Mouse (Mus musculus) lung, postnatal 25 days (tissue): Measurements from ENCODE around the gene Ranbp3.

ENCODE experiments used
- DNase-seq: peaks from one replicate; pipeline ENCODE4 v3.0.0; 2022; ENCODE audit warnings: low spot score

Gene Ranbp3

GRCm38 (mm10) chr17:56727029-56727649 lies 54.0 kb downstream of the Ranbp3 start:
- no peak for DNase-seq

GRCm38 (mm10) chr17:56727659-56728058 lies 54.6 kb downstream of the Ranbp3 start:
- DNase-seq, result no peak

- no peak for DNase-seq
Measured at GRCm38 (mm10) chr17:56728117-56728516, 55.0 kb downstream of the Ranbp3 start.

DNA sequence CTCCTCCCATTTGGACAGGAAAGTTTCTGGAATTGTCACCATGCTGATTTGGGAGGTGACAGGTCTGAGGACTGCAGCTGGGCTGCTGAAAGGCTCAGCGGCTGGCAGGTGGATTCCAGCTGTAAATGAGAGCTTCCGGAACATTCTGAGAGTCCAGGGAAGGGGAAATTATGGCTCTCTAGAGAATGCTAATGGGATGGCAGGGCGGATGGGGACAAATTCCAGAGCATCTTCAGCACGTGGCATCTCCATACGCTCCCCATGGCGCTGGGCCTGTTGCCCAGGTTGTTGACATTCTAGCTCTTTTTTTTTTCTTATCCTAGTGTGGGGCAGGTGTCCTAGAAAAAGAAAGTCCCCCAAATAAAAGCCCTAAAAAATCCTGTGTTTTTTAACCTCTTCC lies 56.1 kb downstream of the Ranbp3 start:
- DNase-seq, result no peak

DNA sequence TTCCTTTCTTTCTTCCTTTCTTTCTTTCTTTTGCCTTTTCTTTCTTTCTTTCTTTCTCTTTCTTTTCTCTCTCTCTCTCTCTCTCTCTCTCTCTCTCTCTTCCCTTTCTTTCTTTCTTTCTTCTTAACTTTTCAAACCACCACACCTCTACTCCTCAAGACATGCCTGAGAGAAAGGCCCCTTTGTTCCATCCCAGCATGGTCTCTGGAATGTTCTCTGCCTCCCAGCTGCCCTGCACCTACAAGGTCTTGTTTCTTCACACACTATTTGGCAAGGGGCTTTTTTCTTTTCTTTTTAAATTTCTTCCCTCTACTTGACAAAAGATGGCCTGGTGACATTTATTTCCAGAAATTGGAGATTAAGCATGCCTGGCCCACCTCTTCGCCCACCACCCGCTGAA lies 56.6 kb downstream of the Ranbp3 start:
- DNase-seq, result no peak

DNA sequence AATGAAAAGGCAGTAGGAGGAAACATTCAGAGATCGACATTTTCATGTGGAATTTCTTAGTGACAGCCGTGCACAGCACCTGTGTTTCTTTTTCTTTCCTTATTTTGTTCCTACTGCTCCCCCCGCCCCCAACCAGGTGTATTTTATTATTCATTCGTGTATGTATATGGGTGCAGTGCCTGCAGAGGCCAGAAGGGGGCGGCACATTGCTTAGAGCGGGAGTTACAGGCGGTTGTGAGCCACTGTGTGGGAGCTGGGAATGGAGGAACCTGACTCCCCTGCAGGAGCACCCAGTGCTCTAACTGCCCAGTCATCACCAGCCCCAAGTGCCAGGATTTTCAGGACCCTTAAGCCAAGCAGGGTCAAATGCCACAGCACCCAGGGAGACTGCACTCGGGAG lies 63.4 kb downstream of the Ranbp3 start:
- no peak for DNase-seq

DNA sequence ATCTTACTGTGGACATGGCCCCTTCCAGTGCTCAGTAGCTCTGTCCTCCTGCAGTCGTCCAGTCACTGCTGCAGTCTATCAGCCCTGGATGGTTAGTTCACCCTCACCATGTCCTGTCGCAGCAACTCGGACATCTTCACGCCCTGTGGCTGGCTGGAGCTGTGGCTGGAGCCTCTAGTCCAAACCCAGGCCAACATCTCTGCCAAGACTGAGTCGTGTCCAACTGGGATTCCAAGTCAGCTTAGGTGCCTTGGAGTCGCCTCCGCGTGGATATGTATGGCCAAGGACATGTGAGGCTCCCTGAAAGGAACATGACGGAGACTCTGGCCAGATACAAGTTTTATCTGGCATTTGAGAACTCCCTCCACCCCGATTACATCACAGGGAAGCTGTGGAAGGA lies 65.1 kb downstream of the Ranbp3 start:
- no peak for DNase-seq

DNA sequence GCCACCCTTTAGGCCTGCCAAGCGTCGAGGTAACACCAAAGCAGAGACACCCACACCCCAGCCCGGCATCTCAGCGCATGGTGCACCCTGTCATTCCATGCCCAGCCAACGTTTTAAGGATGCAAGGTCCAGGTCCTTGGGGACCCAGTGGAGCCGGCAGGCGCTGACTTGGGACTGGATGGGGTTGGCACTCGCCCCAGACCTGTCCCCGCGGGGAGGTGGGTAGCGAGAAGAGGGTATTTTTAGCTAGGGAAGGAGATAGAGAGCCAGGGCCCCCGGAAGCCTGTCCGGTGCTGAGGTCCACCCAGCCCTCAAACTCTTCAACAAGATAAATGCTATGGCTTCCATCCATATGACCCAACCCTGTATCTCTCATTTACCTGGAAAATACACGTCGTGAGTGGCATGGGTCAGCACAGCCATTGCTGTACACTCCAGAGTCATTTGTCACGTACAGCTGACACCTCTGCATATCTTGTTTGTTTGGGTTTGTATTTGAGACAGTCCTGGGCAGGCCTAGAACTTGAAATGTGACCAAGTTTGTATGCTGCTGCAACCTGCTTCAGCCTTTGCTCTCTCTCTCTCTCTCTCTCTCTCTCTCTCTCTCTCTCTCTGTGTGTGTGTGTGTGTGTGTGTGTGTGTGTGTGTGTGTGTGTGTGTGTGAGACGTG lies 67.2 kb downstream of the Ranbp3 start:
- DNase-seq, result no peak

- DNase-seq, result no peak
Measured at GRCm38 (mm10) chr17:56740788-56741160, 67.7 kb downstream of the Ranbp3 start.

- DNase-seq, result no peak
Measured at GRCm38 (mm10) chr17:56744173-56744572, 71.1 kb downstream of the Ranbp3 start.

DNA sequence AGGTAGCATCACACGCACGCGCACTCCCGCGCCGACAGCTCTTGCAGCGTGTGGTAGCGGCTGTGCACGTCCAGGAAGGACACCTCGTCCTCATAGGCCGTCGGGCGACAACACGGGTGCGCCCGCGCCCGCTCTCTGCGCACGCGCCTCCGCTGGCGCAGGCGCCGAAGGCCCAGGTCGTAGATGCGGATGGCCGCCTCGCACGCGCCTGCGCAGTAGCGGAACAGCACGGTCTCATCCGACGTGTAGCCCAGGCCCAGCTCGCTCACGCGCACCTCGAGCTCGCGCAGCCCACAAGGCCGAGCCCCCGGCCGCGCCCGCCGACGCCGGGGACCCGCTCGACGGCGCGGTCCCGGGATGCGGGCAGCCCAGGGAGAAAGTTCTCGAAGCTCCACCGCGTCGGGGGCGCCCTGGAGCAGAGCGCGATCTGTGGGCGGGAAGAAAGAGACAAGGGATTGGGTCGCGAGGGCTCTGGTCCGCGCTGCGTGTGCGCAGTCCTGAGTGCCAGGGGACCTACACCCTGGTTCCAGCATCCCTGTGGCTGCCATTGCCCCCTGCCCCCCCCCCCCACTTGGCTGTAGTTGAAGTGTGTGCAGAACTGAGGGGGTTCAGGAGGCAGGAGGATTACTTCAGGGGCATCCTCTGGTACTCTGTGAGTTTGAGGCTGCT lies 78.4 kb downstream of the Ranbp3 start:
- no peak for DNase-seq

DNA sequence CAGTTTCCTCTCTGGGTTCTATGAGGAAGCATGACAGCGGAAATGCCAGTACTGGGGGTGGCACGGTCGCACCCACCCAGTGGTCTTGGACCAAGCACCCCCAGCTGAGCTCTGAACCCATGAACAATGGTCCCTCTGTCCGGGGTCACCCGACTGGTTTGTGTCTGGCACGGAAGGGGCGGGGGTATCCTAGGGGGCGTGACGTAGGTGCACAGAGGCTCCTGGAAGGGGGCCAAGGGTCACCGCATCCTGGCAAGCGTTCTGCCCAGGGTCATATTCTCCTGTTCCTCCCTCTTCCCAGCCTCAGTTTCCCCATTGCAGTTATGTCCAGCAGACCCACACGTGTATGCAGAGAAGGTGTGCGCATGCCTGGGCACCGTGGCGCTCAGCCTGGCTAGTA lies 80.4 kb downstream of the Ranbp3 start:
- no peak for DNase-seq

DNA sequence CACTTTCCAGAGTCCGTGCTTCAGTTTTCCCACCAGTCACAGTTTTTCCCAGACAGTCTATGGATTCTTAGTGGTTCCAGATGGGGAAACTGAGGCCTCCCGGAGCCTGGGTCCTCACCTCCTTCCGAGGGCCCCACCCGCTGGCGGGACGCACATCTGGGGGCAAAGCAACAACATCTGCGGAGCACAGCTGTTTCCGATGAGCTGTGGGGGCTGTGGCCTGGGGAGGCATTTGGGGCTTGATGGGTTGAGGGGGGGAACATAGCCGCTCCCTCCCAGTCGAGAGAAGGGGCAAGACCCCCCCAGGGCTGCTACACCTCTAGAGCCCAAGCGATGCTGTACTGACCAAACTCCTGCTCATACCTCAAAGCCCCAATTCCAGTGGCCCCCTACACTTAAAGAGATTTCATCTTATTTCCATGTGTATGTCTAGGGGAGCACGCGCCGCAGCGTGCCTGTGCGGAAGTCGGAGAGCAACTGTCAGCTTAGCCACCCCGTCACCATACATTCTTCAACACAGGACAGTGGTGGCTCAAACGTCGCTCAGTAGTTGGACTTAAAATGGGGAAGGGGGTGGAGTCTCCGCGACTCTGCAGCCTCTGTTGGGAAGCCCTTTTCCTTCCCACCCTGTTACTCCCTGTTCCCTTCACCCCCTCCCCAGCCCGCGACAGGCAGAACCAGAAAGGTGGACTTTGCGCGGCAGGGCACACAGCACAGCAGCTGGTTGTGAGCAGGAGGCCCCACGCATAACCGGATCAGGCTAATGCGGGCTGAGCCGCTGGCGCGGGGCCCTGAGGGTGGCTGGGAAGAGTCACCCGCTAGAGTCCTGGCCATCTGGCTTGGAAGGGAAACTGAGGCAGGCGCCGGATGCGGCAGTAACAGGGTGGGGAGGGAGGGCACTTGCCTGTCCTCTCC lies 81.4 kb downstream of the Ranbp3 start:
- DNase-seq, result no peak

DNA sequence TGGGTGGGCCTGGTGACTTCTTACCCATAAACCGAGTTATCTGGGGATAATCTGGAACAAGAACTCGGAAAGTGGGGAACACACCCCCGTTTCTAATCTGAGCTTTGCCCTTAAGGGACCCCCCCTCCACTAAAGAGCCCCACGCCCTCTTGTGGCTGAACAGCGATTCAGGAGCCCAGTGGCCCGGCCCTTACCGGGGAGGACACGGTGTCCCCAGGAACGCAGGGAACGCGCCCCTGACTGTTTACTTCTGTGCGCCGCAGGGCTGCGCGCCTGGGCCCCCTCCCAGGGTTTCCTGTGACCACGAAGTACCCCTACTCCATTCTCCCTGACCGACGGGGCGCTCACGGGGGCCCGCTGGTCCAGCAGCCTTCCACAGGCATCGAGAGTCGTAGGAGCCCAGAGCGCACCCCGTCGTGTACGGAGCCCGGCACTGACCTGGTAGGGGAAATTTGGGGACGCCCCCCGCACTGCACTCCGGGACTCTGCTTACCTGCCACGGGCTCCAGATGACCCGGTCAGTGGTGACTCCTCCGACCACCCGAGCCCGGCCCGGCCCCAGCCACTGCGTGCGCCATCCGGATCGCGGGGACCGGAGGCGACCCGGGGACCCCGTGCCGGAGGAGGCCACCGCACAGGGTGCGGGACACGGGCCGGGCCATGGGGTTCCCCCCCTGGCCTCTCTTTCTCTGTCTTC lies 83.8 kb downstream of the Ranbp3 start:
- peak; percentile 21 for DNase-seq

DNA sequence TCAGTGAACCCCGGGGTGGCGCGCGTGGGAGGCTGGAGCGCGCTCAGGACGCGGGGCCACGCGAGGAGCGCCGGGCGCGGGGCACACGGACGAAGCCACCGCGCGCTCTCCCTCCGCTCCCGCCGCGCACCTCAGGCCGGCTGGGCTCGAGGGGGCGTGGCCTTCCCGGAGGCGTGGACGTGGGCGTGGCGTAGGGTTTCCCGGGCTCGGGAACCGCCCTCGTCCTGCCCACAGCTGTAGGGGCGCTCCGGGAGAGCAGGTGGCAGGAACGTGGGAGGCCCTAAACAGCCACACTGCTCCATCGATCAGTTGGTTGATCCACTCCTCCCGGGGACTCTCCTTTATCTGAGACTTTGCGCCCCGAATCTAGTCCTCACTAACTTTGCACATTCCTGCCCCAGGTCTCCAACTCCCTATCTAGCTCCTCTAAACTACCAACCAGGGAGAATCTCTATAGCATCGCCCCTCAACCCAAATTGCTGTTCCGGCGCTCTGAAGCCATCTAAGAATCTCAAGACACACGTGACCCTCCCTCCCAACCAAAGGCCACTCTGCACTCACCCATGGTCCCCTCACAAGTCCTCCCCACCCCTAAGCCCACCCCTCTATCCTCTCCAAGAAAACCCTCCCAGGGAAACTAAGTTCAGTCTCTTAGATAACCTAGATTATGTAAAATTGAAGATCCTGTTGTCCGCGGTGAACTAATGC lies 84.5 kb downstream of the Ranbp3 start, which contains the start of gene Nrtn:
Nrtn (minus strand) TSS at position 115 of the 708 bp plus-strand sequence.
- peak; percentile 89 for DNase-seq

GRCm38 (mm10) chr17:56758132-56758531 lies 85.0 kb downstream of the Ranbp3 start:
- DNase-seq, result peak; percentile 71

GRCm38 (mm10) chr17:56759261-56759660 lies 86.2 kb downstream of the Ranbp3 start:
- DNase-seq, result no peak

GRCm38 (mm10) chr17:56761077-56761476 lies 88.0 kb downstream of the Ranbp3 start:
- no peak for DNase-seq
